Mouse (Mus musculus): ENCODE measurements around the gene Apoa1. TPM values are rescaled to one million over a fixed set of nuclear protein-coding genes. Genes with fewer than 3 reads are reported as not detected.

Gene Apoa1
- total RNA-seq, 2 experiments from 2014 or later, result 38.1 to 1,458 TPM

- no peak for DNase-seq (ENCODE audit: low spot score in 2 of 2)
Observed at GRCm38 (mm10) chr9:46214946-46215337, 13.4 kb upstream of the Apoa1 start.

GRCm38 (mm10) chr9:46215338-46216322 lies 12.8 kb upstream of the Apoa1 start:
- no peak for DNase-seq (ENCODE audit: low spot score in 2 of 2)

GRCm38 (mm10) chr9:46216744-46217470 lies 11.5 kb upstream of the Apoa1 start:
- DNase-seq (ENCODE audit: low spot score in 2 of 2), result no peak

- no peak for DNase-seq (ENCODE audit: low spot score in 2 of 2)
Observed at GRCm38 (mm10) chr9:46218176-46218575, 10.2 kb upstream of the Apoa1 start.

GRCm38 (mm10) chr9:46223090-46223489 lies 5.3 kb upstream of the Apoa1 start:
- DNase-seq (ENCODE audit: low spot score in 2 of 2), result no peak

GRCm38 (mm10) chr9:46224101-46224500 lies 4.3 kb upstream of the Apoa1 start:
- DNase-seq (ENCODE audit: low spot score in 2 of 2), result no peak

GRCm38 (mm10) chr9:46224945-46225660 lies 3.3 kb upstream of the Apoa1 start:
- DNase-seq (ENCODE audit: low spot score in 2 of 2), result no peak

- no peak for DNase-seq (ENCODE audit: low spot score in 2 of 2)
Observed at GRCm38 (mm10) chr9:46227064-46227614, 1.2 kb upstream of the Apoa1 start.

- peak; percentile 44 to 55 for DNase-seq (ENCODE audit: low spot score in 2 of 2)
Observed at GRCm38 (mm10) chr9:46229573-46230449, 1.4 kb downstream of the Apoa1 start.

GRCm38 (mm10) chr9:46230450-46230975 lies 2.1 kb downstream of the Apoa1 start:
- DNase-seq (ENCODE audit: low spot score in 2 of 2), result no peak

GRCm38 (mm10) chr9:46235196-46235595 lies 6.8 kb downstream of the Apoa1 start:
- no peak for DNase-seq (ENCODE audit: low spot score in 2 of 2)

- no peak for DNase-seq (ENCODE audit: low spot score in 2 of 2)
Observed at GRCm38 (mm10) chr9:46235596-46235648, 7.0 kb downstream of the Apoa1 start, which contains the start of gene Apoc3. TSS of gene Apoc3 (minus strand) at chr9:46235636.

- DNase-seq (ENCODE audit: low spot score in 2 of 2), result no peak
Observed at GRCm38 (mm10) chr9:46235649-46236048, 7.3 kb downstream of the Apoa1 start.

- DNase-seq (ENCODE audit: low spot score in 2 of 2), result no peak
Observed at GRCm38 (mm10) chr9:46238850-46239249, 10.5 kb downstream of the Apoa1 start.

GRCm38 (mm10) chr9:46240526-46241153 lies 12.3 kb downstream of the Apoa1 start, which contains the start of gene Apoa4:
TSS of gene Apoa4 (plus strand) at chr9:46240696.
- no peak for DNase-seq (ENCODE audit: low spot score in 2 of 2)

GRCm38 (mm10) chr9:46241818-46242217 lies 13.4 kb downstream of the Apoa1 start:
- no peak for DNase-seq (ENCODE audit: low spot score in 2 of 2)

- DNase-seq (ENCODE audit: low spot score in 2 of 2), result no peak
Observed at GRCm38 (mm10) chr9:46243122-46243521, 14.7 kb downstream of the Apoa1 start.

GRCm38 (mm10) chr9:46243584-46243983 lies 15.2 kb downstream of the Apoa1 start:
- no peak for DNase-seq (ENCODE audit: low spot score in 2 of 2)

- no peak for DNase-seq (ENCODE audit: low spot score in 2 of 2)
Observed at GRCm38 (mm10) chr9:46246752-46247324, 18.5 kb downstream of the Apoa1 start.

GRCm38 (mm10) chr9:46256177-46256576 lies 27.8 kb downstream of the Apoa1 start:
- no peak for DNase-seq (ENCODE audit: low spot score in 2 of 2)

All from adrenal gland, postnatal 4 days (tissue).